Mouse (Mus musculus): ENCODE measurements around the gene Otud5.

DNA sequence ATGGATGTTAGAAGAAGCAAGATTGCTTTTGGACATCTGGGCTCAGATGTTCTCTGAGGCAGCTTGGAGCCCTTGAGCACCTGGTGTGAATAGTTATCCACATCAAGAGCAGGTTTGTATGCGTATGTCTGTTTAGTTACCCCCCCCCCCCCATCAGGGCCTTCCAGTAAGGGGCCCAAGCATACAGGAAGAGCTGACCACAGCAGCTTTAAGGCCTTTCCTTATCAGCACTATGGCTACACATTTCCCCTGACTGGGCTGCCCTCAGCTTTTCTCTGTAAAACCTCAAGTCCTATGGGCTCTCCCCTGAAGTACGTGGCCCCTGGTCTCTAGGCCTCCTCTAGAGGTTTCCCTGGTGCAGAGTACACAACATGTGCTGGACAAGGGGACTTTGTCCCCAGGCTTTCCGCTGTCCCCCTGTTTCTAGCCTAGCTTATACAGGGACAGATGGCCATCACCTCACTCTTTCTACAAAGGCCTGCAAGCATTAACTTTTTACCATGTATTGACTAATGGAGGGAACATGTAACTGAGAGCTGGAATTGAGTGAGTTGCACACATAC lies 18.1 kb downstream of the Otud5 start:
- TF ChIP-seq MYOG (IDR thresholded peaks at IDR 0.05; ENCODE audit: control insufficient read depth, extremely low read depth, insufficient read length) = no peak
- no peak for TF ChIP-seq MAX (IDR thresholded peaks at IDR 0.05)
- TF ChIP-seq CTCF (IDR thresholded peaks at IDR 0.05; ENCODE audit: control insufficient read depth, insufficient read depth, insufficient read length) = no peak
